Mouse (Mus musculus): ENCODE results near the gene Hemk1. TPM values are rescaled to one million over a fixed set of nuclear protein-coding genes. Genes with fewer than 3 reads are reported as not detected.

The Hemk1 gene
- polyA plus RNA-seq (2015; fragmentation: Nextera tagmentation; extraction: Ambion mirVana), result 17.0 and 17.4 TPM in 2 replicates

DNA sequence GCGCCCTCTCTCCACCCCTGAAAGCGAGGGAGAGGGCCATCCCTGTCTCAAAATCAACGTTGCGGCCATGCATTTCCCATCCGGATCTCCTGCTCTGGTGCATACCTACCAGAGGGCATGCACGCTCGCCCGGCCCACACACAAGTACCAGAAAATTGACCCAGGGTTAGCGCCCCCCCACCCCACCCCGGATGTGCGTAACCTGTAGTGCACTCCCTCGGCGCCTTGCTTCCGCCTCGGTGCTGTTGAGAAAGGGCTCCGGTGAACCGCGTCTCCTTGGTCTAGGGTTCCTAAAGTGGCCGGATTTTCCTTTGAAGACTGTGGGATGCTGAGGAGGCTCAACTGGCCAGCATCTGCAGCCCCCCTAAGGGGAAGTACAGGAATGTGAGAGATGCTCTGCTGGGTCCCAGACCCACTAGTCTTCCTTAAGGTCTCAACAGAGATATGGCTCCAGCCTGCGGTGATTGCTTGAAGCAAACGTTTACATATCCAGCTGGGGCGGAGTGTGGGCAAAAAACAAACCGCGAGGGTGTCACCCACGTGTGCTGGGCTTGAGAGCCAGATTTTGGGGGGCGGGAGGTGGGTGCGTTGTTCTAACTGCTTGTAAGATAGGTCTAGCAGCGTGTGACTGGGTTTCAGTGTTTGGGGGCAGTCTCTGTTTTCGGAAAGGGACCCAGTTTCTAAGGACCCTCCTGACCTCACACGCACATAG, at the start of gene Hemk1:
Gene Hemk1, minus strand, starts transcription at position 179 of the 712 bp plus-strand sequence.
- Histone ChIP-seq H3K4me1 (replicated peaks) (peaks cover 47% of the 10 kb centered on the region), H3K36me3 (peaks cover 6% of the 10 kb centered on the region; the same call in 1 of the 2 replicates), H3K9me3 (no peaks in the 10 kb centered on the region), H3K4me3 (peak within 1 kb of the TSS; percentile 56), H3K27me3 (peaks cover 11% of the 10 kb centered on the region; the same call in 1 of the 2 replicates), H3K27ac (peak within 1 kb of the TSS; percentile 63), H3K4me2 (peak within 1 kb of the TSS; percentile 74), H3K9ac (peak within 1 kb of the TSS; percentile 79)
- peak; percentile 71 for ATAC-seq (ENCODE audit: low FRiP score)
- WGBS, result 3% methylated on average over 30 of the region's 30 CpGs

DNA sequence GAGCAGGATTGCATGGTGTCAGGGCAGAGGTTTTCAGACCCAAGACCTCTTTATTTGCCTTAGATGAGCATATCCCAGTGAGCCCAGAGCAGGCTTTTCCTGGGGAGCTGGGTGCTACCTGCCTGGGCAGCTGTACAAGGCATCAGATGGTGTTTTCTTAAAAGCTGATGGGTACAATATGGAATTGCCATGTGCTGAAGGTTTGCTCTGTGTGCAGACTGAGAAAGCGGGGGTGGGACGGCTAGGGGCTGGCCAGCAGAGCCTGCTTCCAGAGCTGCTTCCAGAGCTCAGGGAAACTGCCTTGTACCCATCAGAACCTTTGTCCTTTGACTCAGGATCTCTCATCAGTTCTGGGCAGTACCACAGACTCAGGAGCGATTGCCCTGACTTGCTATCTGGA, 49.6 kb upstream of the Hemk1 start:
- Histone ChIP-seq H3K9me3 (no peaks in the 10 kb centered on the region), H3K4me2 (no peak overlapping the region), H3K27me3 (peaks cover 34% of the 10 kb centered on the region), H3K9ac (no peak overlapping the region), H3K27ac (no peak overlapping the region), H3K4me1 (replicated peaks) (peaks cover 47% of the 10 kb centered on the region), H3K4me3 (no peak overlapping the region), H3K36me3 (no peaks in the 10 kb centered on the region)
- ATAC-seq (ENCODE audit: low FRiP score), result no peak
- 85% methylated on average over 3 of the region's 3 CpGs for WGBS

DNA sequence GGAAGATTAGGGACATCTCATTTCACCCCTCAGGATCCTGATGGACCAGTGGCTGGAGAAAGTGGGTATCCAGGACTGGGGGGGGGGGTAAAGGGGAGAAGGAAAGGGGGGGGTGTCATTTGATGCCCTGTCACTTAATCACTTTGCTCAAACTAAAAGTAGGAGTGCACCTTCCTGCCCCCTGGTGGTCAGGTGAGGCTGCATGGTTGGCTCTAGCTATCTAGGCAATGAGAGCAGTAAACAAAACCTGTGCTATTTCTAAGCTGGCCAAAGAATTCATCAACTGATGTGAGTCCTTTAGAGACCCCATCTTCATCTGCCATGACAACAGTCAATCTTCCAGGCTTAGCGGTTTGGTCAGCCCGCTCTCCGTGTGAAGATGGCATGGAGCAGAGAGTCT, 48.6 kb upstream of the Hemk1 start:
- Histone ChIP-seq H3K36me3 (no peaks in the 10 kb centered on the region), H3K9me3 (no peaks in the 10 kb centered on the region)

DNA sequence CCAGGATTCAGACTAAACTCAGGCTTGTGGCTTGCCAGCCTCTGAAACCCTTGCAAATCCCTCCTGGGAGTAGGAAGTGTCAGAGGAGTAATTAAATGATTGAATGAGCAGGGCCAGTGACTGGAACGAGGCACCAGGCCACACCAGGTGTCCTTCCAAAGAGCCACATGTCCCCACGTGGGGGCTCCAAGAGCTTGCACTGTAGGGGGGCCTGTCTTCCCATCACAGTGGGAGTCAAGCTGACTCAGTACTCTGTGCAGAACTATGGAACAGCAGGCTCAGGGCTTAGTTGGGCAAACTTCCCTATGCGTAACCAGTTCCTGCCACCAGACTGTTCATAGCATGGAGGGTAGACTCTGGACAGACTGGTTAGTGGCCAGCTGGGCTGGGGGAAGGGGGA, 46.2 kb upstream of the Hemk1 start:
- no peak for ATAC-seq (ENCODE audit: low FRiP score)
- 19% methylated on average over 3 of the region's 3 CpGs for WGBS

More for the DNA sequence above, 48.6 kb upstream of the Hemk1 start:
- WGBS, result 58% methylated on average over 3 of the region's 3 CpGs
- no peak for ATAC-seq (ENCODE audit: low FRiP score)
- H3K4me2 ChIP-seq, result no peak overlapping the region
- peaks cover 55% of the 10 kb centered on the region for H3K4me1 ChIP-seq (replicated peaks)
- H3K27ac ChIP-seq, result no peak overlapping the region
- peaks cover 44% of the 10 kb centered on the region for H3K27me3 ChIP-seq
- H3K9ac ChIP-seq, result no peak overlapping the region
- no peak overlapping the region for H3K4me3 ChIP-seq

DNA sequence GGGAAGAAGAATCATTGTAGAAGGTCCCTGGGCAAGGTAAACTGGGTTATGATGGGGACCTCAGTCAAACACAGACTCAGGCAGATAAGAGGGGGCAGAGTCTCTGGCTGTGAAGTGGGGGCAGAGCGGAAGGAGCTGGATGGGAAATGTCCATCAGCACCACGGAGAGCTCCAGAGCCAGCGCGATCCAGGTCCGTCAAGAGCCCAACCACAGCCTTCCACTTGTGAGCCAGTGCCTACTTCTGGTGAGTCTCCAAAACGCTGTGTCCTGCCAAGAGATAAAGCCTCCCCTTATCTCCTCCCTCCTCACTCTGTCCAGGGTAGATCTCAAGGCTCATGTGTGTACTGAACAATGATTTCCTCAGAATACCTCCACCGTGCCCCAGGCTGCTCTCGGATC, 43.6 kb upstream of the Hemk1 start:
- no peak for ATAC-seq (ENCODE audit: low FRiP score)
- H3K4me3 ChIP-seq, result no peak overlapping the region
- H3K9ac ChIP-seq, result no peak overlapping the region
- no peak overlapping the region for H3K27ac ChIP-seq
- H3K9me3 ChIP-seq, result no peaks in the 10 kb centered on the region
- no peaks in the 10 kb centered on the region for H3K36me3 ChIP-seq
- no peak overlapping the region for H3K4me2 ChIP-seq
- 12% methylated on average over 8 of the region's 8 CpGs for WGBS
- H3K27me3 ChIP-seq, result peaks cover 70% of the 10 kb centered on the region
- H3K4me1 ChIP-seq (replicated peaks), result peaks cover 51% of the 10 kb centered on the region

More for the DNA sequence above, 46.2 kb upstream of the Hemk1 start:
- Histone ChIP-seq H3K36me3 (no peaks in the 10 kb centered on the region), H3K4me1 (replicated peaks) (peaks cover 50% of the 10 kb centered on the region), H3K4me2 (no peak overlapping the region), H3K27me3 (peaks cover 60% of the 10 kb centered on the region), H3K27ac (no peak overlapping the region), H3K9me3 (no peaks in the 10 kb centered on the region), H3K4me3 (no peak overlapping the region), H3K9ac (no peak overlapping the region)

DNA sequence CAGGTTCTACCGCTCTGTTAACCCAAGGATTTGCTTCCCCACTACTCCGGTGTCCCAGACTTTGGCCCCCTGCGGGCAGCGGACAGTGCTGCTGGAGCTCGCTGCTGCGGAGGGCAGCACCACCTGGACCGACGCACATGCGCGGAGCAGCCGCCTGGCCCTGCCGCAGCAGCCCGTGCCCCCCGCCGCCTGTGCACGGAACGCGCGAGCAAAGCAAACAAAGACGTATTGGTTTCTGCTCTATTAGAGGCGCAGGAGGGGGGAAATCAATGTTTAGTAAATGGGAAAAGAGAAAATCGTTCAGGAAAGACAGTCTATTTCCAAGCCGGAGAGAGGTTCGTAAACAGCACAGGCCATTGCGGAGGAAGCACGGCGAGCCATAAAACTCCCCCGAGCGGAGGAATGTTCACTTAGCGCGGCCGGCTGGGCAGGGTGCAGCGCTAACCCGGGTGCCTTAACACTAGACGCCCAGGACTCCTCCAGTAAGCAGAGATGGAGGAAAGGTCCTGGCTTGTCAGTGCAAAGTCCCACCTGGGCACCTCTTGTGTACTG, 39.9 kb upstream of the Hemk1 start:
- Histone ChIP-seq H3K27ac (peak overlapping the region; percentile 89), H3K9me3 (no peaks in the 10 kb centered on the region), H3K4me1 (replicated peaks) (peaks cover 51% of the 10 kb centered on the region), H3K27me3 (peaks cover 81% of the 10 kb centered on the region), H3K9ac (peak overlapping the region; percentile 69), H3K4me3 (peak overlapping the region; percentile 36), H3K36me3 (no peaks in the 10 kb centered on the region), H3K4me2 (peak overlapping the region; percentile 64)
- peak; percentile 66 for ATAC-seq (ENCODE audit: low FRiP score)
- WGBS, result under 1% methylated on average over 35 of the region's 35 CpGs

DNA sequence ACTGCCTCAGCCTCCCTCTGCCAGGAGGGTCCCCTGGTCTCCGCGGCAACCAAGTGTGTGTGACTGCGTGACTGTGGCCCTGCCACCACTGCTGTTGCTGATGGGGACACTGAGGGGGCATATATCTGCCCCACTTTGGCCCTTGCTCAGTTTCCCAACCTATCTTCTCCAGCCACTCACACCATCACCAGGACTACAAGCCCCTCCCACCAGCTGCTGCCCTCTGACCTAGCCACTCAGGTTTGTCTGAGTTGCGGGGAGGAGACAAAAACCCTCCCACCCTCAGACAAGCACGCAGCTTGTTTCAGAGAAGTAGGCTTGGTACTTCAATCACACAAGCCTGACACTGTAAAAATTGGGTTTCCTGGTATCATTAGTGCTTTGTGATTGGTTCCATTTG, 37.3 kb upstream of the Hemk1 start:
- peaks cover 53% of the 10 kb centered on the region for H3K4me1 ChIP-seq (replicated peaks)
- no peak overlapping the region for H3K9ac ChIP-seq
- H3K27ac ChIP-seq, result 0 out of 2 replicates have a peak overlapping the region, but pooled peaks have one; percentile 48
- no peak for ATAC-seq (ENCODE audit: low FRiP score)
- H3K4me3 ChIP-seq, result no peak overlapping the region
- peaks cover 55% of the 10 kb centered on the region for H3K27me3 ChIP-seq
- 12% methylated on average over 5 of the region's 5 CpGs for WGBS
- H3K36me3 ChIP-seq, result no peaks in the 10 kb centered on the region
- no peaks in the 10 kb centered on the region for H3K9me3 ChIP-seq
- H3K4me2 ChIP-seq, result no peak overlapping the region

DNA sequence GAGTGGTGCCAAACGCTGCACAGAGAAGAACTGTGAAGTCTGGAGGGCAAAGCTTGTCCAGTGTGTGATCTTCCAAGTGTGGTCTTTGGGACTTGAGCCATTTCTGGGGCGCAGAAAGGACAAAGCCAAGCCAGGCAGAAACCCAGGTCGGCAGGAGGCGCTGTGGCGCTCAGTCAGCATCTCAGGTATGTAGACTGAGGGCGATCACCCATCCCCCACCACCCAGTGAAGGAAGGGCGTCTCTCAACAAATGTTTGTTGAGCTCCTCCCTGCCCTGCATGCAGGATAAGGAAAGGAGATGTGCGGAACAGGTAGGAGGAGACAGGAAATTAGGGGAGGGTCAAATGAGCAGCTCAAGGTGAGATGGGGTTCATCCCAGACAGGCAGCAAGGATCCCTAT, 36.5 kb upstream of the Hemk1 start:
- Histone ChIP-seq H3K9ac (no peak overlapping the region), H3K9me3 (no peaks in the 10 kb centered on the region), H3K4me1 (replicated peaks) (peaks cover 61% of the 10 kb centered on the region), H3K27ac (no peak overlapping the region), H3K27me3 (peaks cover 47% of the 10 kb centered on the region), H3K4me2 (no peak overlapping the region), H3K4me3 (no peak overlapping the region), H3K36me3 (no peaks in the 10 kb centered on the region)
- WGBS, result 12% methylated on average over 8 of the region's 8 CpGs
- no peak for ATAC-seq (ENCODE audit: low FRiP score)

DNA sequence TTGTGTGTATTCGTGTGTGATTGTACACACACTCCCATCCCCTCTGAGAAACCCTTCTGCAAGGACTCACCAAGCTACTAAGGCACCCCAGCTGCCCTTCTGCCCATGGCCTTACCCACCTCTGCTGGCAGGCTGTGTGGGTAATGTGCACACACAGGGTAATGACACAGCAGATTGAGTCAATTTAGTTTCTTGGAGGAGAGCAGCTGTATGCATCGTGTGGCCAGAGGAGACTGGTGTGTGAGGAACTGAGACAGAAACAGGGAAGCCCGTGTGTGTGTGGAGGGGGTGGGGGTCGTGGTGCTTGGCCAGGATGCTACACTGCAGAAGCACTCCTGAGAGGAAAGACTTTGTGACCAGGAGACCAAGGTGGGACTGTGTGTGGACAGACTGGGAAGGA, 34.3 kb upstream of the Hemk1 start:
- H3K27ac ChIP-seq, result peak overlapping the region; percentile 70
- 55% methylated on average over 4 of the region's 4 CpGs for WGBS
- no peak for ATAC-seq (ENCODE audit: low FRiP score)
- no peaks in the 10 kb centered on the region for H3K9me3 ChIP-seq
- no peak overlapping the region for H3K9ac ChIP-seq
- no peak overlapping the region for H3K4me2 ChIP-seq
- H3K27me3 ChIP-seq, result peaks cover 40% of the 10 kb centered on the region
- H3K4me1 ChIP-seq (replicated peaks), result peaks cover 55% of the 10 kb centered on the region
- no peaks in the 10 kb centered on the region for H3K36me3 ChIP-seq
- H3K4me3 ChIP-seq, result no peak overlapping the region

DNA sequence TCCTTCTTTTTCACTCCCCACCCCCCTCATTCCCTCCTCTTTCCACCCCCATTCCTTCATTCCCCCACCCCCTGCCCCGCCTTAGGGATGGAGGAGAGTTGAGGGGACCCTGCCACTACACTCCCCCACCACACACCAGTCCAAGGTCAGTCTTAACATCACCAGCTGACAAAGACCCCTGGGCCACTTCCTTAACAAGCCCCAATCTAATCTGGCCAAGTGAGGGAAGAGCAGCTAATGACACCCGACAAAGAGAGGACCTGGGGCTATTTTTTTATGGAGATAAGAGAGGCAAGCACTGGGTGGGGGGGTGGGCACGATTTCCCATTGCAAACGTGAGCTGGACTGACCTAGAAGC, 31.9 kb upstream of the Hemk1 start:
- Histone ChIP-seq H3K4me2 (no peak overlapping the region), H3K9ac (no peak overlapping the region), H3K27ac (peak overlapping the region; percentile 66), H3K4me1 (replicated peaks) (peaks cover 45% of the 10 kb centered on the region), H3K9me3 (no peaks in the 10 kb centered on the region), H3K36me3 (no peaks in the 10 kb centered on the region), H3K27me3 (peaks cover 26% of the 10 kb centered on the region), H3K4me3 (no peak overlapping the region)
- ATAC-seq (ENCODE audit: low FRiP score), result no peak
- 15% methylated on average over 4 of the region's 4 CpGs for WGBS

DNA sequence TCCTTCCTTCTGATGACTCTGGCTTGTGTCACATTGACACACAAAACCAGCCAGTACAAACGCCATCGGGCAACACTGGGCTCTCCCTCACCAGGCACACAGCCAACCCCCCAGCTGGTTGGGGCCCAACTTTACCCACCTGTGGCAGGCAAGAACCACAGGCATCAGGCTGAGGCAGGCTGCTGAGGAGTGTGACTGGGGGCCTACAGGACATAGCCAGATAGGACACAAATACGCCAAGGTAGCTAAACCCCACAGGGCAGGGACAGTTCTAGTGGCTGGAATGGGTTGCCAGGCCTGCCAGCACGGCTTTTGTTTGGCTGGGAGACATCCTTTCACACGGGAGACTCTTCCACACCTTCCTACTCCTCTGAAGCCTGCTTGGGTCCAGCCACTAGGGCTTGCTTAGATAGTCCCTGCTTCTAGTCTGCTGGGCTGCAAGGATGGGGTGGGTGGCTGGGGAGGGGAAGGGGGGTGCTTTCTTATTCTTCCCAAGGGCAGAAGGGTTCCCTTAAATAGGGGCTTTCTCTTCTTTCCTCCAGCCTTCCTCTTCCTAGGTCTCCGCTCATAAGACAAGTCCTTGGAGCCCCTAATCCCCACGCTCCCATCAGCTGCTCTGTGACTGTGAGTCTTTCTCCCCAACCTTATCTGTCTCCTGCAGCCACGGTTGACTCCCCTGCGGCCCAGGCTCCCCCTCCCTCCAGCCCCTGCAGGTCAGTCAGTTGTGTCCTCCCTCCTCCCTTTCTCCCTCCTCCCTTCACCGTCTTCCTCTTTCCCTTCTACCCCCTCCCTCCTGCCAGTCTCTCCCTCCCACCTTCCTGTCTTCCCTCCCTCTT, 31.3 kb upstream of the Hemk1 start:
- peaks cover 39% of the 10 kb centered on the region for H3K4me1 ChIP-seq (replicated peaks)
- no peak overlapping the region for H3K4me2 ChIP-seq
- peak overlapping the region; percentile 66 for H3K27ac ChIP-seq
- no peak for ATAC-seq (ENCODE audit: low FRiP score)
- no peaks in the 10 kb centered on the region for H3K9me3 ChIP-seq
- H3K4me3 ChIP-seq, result no peak overlapping the region
- H3K9ac ChIP-seq, result no peak overlapping the region
- no peaks in the 10 kb centered on the region for H3K36me3 ChIP-seq
- H3K27me3 ChIP-seq, result peaks cover 25% of the 10 kb centered on the region
- WGBS, result 42% methylated on average over 10 of the region's 10 CpGs

DNA sequence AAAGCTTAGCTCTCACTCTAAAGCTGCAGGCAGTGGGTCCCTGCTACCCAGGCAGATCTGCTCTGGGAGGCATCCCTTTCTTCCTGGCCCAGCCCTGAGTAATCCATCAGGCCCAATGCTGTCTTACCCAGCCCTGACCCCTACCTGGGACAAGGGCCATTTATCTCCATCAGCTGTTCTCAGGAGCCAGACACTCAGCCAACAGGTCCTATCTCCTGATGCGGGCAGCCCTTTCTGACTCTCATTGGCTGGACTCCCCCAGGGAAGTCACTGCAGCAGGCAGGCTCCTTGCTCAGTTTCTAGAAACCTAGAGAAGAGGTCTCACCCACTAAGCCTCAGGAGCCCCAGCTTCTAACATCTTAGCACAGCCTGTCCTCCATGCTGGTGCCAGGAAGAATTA, 30.2 kb upstream of the Hemk1 start:
- H3K9ac ChIP-seq, result no peak overlapping the region
- no peak overlapping the region for H3K27ac ChIP-seq
- no peak overlapping the region for H3K4me3 ChIP-seq
- WGBS, result 70% methylated on average over 1 of the region's 1 CpGs
- no peak overlapping the region for H3K4me2 ChIP-seq
- no peaks in the 10 kb centered on the region for H3K36me3 ChIP-seq
- H3K27me3 ChIP-seq, result peaks cover 17% of the 10 kb centered on the region; the same call in 1 of the 2 replicates
- H3K4me1 ChIP-seq (replicated peaks), result peaks cover 38% of the 10 kb centered on the region
- ATAC-seq (ENCODE audit: low FRiP score), result no peak
- H3K9me3 ChIP-seq, result no peaks in the 10 kb centered on the region

All from hindbrain, embryonic 13.5 days (tissue).